Mouse (Mus musculus) E14TG2a.4 (cell line): ENCODE measurements around the gene Il1r1.

Experiments used
- H3K27me3 ChIP-seq: 2 replicates; pipeline ENCODE4 v1.6.1; 2014; ENCODE audit warnings: low read length, control low read depth; ENCODE audit not compliant: insufficient read depth
- H3K36me3 ChIP-seq: 2 replicates; pipeline ENCODE4 v1.6.1; 2014; ENCODE audit warnings: low read length, control low read depth; ENCODE audit not compliant: insufficient read depth
- H3K4me1 ChIP-seq: replicated peaks from 2 replicates; pipeline ENCODE4 v1.6.1; 2014; ENCODE audit warnings: low read depth, low read length, control low read depth
- H3K4me3 ChIP-seq: replicated peaks from 2 replicates; pipeline ENCODE4 v1.5.1; 2014; ENCODE audit warnings: mild to moderate bottlenecking, low read length
- H3K9me3 ChIP-seq: 2 replicates; pipeline ENCODE4 v1.6.1; 2014; ENCODE audit warnings: low read length, control low read depth
- CTCF ChIP-seq: conservative IDR thresholded peaks from 2 replicates; pipeline ENCODE4 v1.5.1; 2014; ENCODE audit warnings: low read length
- NANOG ChIP-seq: IDR thresholded peaks from 2 replicates; pipeline ENCODE4 v1.6.1; 2014; ENCODE audit warnings: borderline replicate concordance, low read length, mixed read lengths
- POU5F1 ChIP-seq: IDR thresholded peaks from 2 replicates; pipeline ENCODE4 v1.6.1; 2014; ENCODE audit warnings: low read length, borderline replicate concordance

The Il1r1 gene

GRCm38 (mm10) chr1:40362784-40363183, 137.9 kb downstream of the Il1r1 start:
- Histone ChIP-seq H3K9me3 (no peaks in the 10 kb centered on the region), H3K27me3 (0 out of 2 replicates have a peak, but pooled peaks cover 5% of the 10 kb centered on the region), H3K36me3 (no peaks in the 10 kb centered on the region), H3K4me3 (no peak overlapping the region), H3K4me1 (peaks cover 19% of the 10 kb centered on the region)
- TF ChIP-seq POU5F1 (no peak), CTCF (no peak), NANOG (no peak)
